Mouse (Mus musculus): ENCODE results near the gene Ahnak. TPM values are rescaled to one million over a fixed set of nuclear protein-coding genes. Genes with fewer than 3 reads are reported as not detected.

The Ahnak gene
- total and polyA plus RNA-seq, 3 experiments: 1.2 to 2.2 TPM; not detected in 1

GRCm38 (mm10) chr19:9073776-9074411 lies 84.8 kb downstream of the Ahnak start:
- H3K27ac ChIP-seq (ENCODE audit: control insufficient read depth, low read depth, low read length): peak overlapping the region; percentile 20
- peaks cover 0 to 36% of the 10 kb centered on the region in 2 experiments; a peak in 2 of 4 replicates for H3K36me3 ChIP-seq (ENCODE audit: control insufficient read depth in 1 of 2, insufficient read depth in 2 of 2, low read length in 2 of 2)
- no peaks in the 10 kb centered on the region for H3K9me3 ChIP-seq (replicated peaks; ENCODE audit: insufficient read depth, low read length)
- no peak for TF ChIP-seq NELFE (IDR thresholded peaks at IDR 0.05; ENCODE audit: low read depth, low read length)
- no peak for TF ChIP-seq MAX (IDR thresholded peaks at IDR 0.05; ENCODE audit: low read length)
- TF ChIP-seq SIN3A (IDR thresholded peaks at IDR 0.05; ENCODE audit: low read length): no peak
- TF ChIP-seq ZNF384 (IDR thresholded peaks at IDR 0.05; ENCODE audit: low read depth, low read length): no peak
- TF ChIP-seq ELF1 (IDR thresholded peaks at IDR 0.05; ENCODE audit: low read depth, low read length): no peak
- TF ChIP-seq MYB (IDR thresholded peaks at IDR 0.05; ENCODE audit: low read depth, low read length): no peak
- 0 out of 2 replicates have a peak, but pooled peaks have one; percentile 10 for TF ChIP-seq MAFK (IDR thresholded peaks at IDR 0.05; ENCODE audit: borderline replicate concordance, low read depth, low read length)
- 0 out of 4 replicates have a peak, but pooled peaks of 1 of the 2 experiments have one; percentile 5 for TF ChIP-seq EP300 (IDR thresholded peaks at IDR 0.05; ENCODE audit: low read depth in 1 of 2, low read length in 2 of 2)
- TF ChIP-seq POLR2A (IDR thresholded peaks at IDR 0.05; ENCODE audit: control insufficient read depth in 1 of 2, insufficient read depth in 1 of 2, low read depth in 1 of 2, low read length in 2 of 2, poor library complexity in 1 of 2): no peak
- 0 out of 2 replicates have a peak, but pooled peaks have one; percentile 8 for TF ChIP-seq GATA1 (IDR thresholded peaks at IDR 0.05; ENCODE audit: low read depth, low read length)
- no peak for TF ChIP-seq TCF12 (IDR thresholded peaks at IDR 0.05; ENCODE audit: low read depth, low read length)
- no peak for TF ChIP-seq CHD1 (IDR thresholded peaks at IDR 0.05; ENCODE audit: low read depth, low read length)
- peak; percentile 31; the same call in 1 of the 2 replicates for TF ChIP-seq HCFC1 (IDR thresholded peaks at IDR 0.05; ENCODE audit: low read depth, low read length)
- no peaks in the 10 kb centered on the region for H3K79me2 ChIP-seq (ENCODE audit: control insufficient read depth, insufficient read depth, low read length, poor library complexity)
- no peaks in the 10 kb centered on the region for H3K27me3 ChIP-seq (ENCODE audit: control insufficient read depth in 1 of 2, insufficient read depth in 2 of 2, low read length in 2 of 2)
- no peak for DNase-seq (ENCODE audit: low read depth, low spot score)
- H3K4me1 ChIP-seq (ENCODE audit: control insufficient read depth in 1 of 2, insufficient read depth in 2 of 2, low read length in 2 of 2): peaks cover 21 to 51% of the 10 kb centered on the region in 2 experiments
- peak overlapping the region; percentile 42 for H3K9ac ChIP-seq (ENCODE audit: control insufficient read depth, low read depth, low read length, poor library complexity, severe bottlenecking)
- H3K4me3 ChIP-seq (ENCODE audit: control insufficient read depth in 1 of 2, insufficient read depth in 1 of 2, low read depth in 2 of 2, low read length in 2 of 2): peak overlapping the region; percentile 32 to 39

GRCm38 (mm10) chr19:9074424-9074823 lies 85.3 kb downstream of the Ahnak start:
- peak; percentile 60 for DNase-seq (ENCODE audit: low read depth, low spot score)
- no peaks in the 10 kb centered on the region for H3K27me3 ChIP-seq (ENCODE audit: control insufficient read depth in 1 of 2, insufficient read depth in 2 of 2, low read length in 2 of 2)
- peaks cover 0 to 34% of the 10 kb centered on the region in 2 experiments; a peak in 2 of 4 replicates for H3K36me3 ChIP-seq (ENCODE audit: control insufficient read depth in 1 of 2, insufficient read depth in 2 of 2, low read length in 2 of 2)
- peak overlapping the region; percentile 42 for H3K9ac ChIP-seq (ENCODE audit: control insufficient read depth, low read depth, low read length, poor library complexity, severe bottlenecking)
- H3K79me2 ChIP-seq (ENCODE audit: control insufficient read depth, insufficient read depth, low read length, poor library complexity): no peaks in the 10 kb centered on the region
- H3K4me3 ChIP-seq (ENCODE audit: control insufficient read depth in 1 of 2, insufficient read depth in 1 of 2, low read depth in 2 of 2, low read length in 2 of 2): peak overlapping the region; percentile 32 to 39
- H3K4me1 ChIP-seq (ENCODE audit: control insufficient read depth in 1 of 2, insufficient read depth in 2 of 2, low read length in 2 of 2): peaks cover 20 to 49% of the 10 kb centered on the region in 2 experiments
- H3K27ac ChIP-seq (ENCODE audit: control insufficient read depth, low read depth, low read length): peak overlapping the region; percentile 14
- H3K9me3 ChIP-seq (replicated peaks; ENCODE audit: insufficient read depth, low read length): no peaks in the 10 kb centered on the region
- TF ChIP-seq MAX (IDR thresholded peaks at IDR 0.05; ENCODE audit: low read length): no peak; the same call in 1 of the 2 replicates
- no peak for TF ChIP-seq CHD2 (IDR thresholded peaks at IDR 0.05; ENCODE audit: low read length)
- TF ChIP-seq E2F4 (IDR thresholded peaks at IDR 0.05; ENCODE audit: borderline replicate concordance, low read depth, low read length): 0 out of 2 replicates have a peak, but pooled peaks have one; percentile 30
- TF ChIP-seq MXI1 (IDR thresholded peaks at IDR 0.05; ENCODE audit: low read depth, low read length): 0 out of 2 replicates have a peak, but pooled peaks have one; percentile 18
- TF ChIP-seq KAT2A (conservative IDR thresholded peaks at IDR 0.05; ENCODE audit: low read depth, low read length): no peak
- TF ChIP-seq MAFK (IDR thresholded peaks at IDR 0.05; ENCODE audit: borderline replicate concordance, low read depth, low read length): 0 out of 2 replicates have a peak, but pooled peaks have one; percentile 1
- peak; percentile 32; the same call in 1 of the 2 replicates for TF ChIP-seq SIN3A (IDR thresholded peaks at IDR 0.05; ENCODE audit: low read length)
- TF ChIP-seq MAZ (IDR thresholded peaks at IDR 0.05; ENCODE audit: low read depth, low read length): no peak; the same call in 1 of the 2 replicates
- peak in 1 of 2 experiments; percentile 17; a peak in 1 of 4 replicates for TF ChIP-seq EP300 (IDR thresholded peaks at IDR 0.05; ENCODE audit: low read depth in 1 of 2, low read length in 2 of 2)

All from MEL (cell line).